Mouse (Mus musculus): Measurements from ENCODE around the gene Myrf.

DNA sequence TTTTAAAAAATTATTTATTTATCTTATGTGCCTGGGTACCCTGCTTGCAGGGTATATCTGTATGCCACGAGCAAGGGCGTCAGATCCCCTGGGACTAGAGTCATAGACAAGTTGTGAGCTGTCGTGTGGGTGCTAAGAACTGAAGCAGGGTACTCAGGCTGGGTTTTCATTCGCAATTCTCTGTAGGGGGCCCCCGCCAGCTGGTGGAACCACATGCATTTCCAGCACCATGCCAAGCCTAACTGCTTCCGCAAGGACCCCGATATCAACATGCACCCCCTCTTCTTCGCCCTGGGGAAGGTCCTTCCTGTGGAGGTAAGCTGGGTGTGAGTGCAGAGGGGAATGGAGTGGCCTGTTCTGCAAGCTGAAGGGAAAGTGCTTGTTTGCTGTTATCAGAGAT is 54.0 kb downstream of the Myrf start:
- TF ChIP-seq CTCF (IDR thresholded peaks at IDR 0.05; ENCODE audit: low read depth, low read length): no peak
- no peak for TF ChIP-seq POLR2A (IDR thresholded peaks at IDR 0.05; ENCODE audit: extremely low read depth, insufficient read depth, low read length)

Measured in liver, adult 2 months (tissue).